Mouse (Mus musculus) cerebellum, adult 18-20 months (tissue): ENCODE data around the gene Olfr1276.

Experiments used
- DNase-seq, 2 experiments: peaks; one replicate each; pipeline ENCODE4 v3.0.0; 2021

The Olfr1276 gene

DNA sequence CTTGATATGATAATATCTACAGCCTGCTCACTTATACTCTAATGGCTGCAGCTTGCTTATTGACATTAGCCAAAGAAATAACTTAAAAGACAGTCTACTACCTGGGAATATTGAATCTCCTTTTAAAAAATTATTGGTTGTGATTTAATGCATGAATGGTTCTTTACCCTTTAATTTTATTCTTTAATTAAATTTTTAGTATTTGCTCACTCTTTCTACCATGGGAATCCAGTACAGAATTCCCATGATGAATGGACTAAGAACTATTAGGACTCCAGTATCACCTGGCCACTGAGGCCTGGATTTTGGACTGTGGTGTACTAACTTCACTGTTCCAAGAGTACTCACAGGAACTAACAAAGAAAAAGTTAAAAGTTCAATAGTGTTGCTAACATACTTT, at the start of gene Olfr1276:
Olfr1276 (plus strand) TSS at position 301 of the 400 bp plus-strand sequence.
- no peak for DNase-seq

DNA sequence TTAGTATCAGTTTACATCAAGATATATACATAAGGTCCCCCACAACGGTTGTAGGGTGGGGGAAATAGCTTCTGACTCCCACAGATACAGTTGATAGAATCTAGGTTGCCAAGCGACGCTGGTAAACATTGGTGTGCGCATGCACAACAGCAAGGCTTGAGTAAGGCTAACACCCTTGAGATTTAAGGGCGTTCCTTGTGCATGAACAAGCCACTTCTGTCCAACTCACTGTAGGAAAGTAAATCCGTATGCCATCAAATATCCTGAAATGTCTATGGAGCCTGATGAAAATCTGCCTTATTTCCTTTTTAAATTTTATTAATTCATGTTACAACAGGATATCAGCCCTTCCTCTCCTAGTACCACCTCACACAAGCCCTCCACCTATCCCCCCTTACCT, 24.8 kb upstream of the Olfr1276 start, which contains the start of gene 4930430A15Rik:
4930430A15Rik (minus strand) TSS at position 101 of the 400 bp plus-strand sequence.
- no peak for DNase-seq

DNA sequence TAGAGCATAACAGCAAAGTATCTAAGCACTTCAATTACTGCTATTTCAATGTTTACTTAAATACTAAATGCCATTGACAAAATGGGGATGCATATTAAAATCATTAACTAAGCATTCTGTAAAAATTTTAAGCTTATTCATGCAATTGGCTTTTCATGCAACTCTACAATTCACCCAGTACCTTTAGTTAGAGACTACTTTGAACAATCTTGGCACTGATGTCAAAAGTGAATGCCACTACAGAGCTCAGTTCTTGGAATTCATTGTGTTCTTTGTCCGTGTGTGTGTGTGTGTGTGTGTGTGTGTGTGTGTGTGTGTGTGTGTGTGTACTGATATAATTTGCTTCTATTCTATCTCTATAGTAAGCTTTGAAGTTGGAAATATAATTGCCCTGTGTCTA, 19.1 kb upstream of the Olfr1276 start, which contains the start of gene Olfr1275:
Olfr1275 (minus strand) TSS at position 101 of the 400 bp plus-strand sequence.
- DNase-seq = no peak

DNA sequence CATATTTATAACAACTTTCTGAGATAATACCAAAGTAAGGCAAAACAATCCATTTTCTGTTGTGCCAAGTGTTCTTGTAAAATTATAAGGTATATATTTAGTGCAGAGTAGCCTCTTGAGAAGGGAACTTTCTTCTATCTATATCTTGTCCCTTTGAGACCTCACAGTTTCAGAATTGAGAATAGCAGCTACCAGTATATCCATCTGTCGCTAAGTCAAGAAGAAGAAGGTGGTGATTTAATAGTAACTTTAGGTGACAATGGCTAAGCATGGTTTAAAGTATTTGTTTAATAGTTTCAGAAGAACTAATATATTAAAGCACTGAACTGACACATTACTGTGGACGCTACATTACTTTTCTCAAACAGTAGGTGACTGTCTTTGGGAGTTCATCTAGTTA, 19.7 kb downstream of the Olfr1276 start, which contains the start of gene Olfr1277:
Olfr1277 (minus strand) TSS at position 101 of the 400 bp plus-strand sequence.
- DNase-seq = no peak

DNA sequence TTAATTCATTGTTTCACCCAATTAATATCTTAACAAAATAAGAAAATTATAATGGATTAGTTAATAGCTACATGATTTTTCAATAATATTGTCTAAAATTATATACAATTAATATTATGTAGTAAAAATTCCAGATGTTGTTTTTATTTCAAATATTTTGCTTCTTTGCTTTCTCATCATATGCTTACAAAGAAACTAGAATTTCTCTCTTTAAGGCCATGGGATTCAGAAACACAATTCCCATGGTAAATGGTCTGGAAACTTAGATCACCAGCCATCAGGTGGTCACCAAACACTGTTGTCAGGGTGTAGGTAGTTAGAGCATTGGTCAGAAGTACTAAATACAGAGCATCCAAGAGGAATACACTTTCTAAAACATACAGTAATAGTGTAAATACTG, 35.5 kb downstream of the Olfr1276 start, which contains the start of gene Olfr1278:
Olfr1278 (plus strand) TSS at position 301 of the 400 bp plus-strand sequence.
- DNase-seq = no peak

DNA sequence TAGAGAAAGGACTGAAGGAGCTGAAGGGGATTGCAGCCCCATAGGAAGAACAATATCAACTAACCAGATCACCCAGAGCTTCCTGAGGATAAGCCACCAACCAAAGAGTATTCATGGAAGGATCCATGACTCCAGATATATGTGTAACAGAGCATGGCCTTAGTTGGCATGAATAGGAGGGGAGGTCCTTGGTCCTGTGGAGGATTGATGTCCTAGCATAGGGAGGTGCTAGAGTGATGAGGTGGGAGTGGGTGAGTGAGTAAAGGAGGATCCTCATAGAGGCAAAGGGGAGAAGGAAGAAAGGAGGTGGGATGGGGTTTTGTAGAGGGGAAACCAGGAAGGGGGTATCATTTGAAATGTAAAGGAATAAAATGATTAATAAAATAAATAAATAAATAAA, 44.2 kb downstream of the Olfr1276 start:
- DNase-seq = no peak

DNA sequence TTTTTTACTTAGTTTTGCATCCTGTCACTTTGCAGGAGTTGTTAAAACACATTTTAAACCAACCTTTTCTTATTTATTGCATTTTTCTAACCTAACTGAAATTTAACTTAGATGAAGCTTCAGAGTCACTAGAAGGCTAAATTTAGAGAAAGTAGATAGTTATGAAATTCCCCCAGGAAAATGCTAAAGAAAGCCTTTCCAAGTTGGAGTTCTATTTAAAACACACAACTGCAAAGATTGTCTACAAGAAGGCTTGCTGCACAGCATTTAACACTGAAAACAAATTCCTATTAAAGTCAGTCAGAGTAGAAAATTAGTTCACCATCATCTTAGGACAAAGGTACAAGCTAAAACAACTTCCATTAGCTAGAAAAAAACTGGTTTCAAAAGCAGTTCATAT, 46.1 kb downstream of the Olfr1276 start, which contains the start of gene Olfr1279:
Olfr1279 (plus strand) TSS at position 262 of the 400 bp plus-strand sequence.
- DNase-seq = no peak
